Mouse (Mus musculus) testis, adult 2 months (tissue): ENCODE data around the gene Ndufb3. TPM values are rescaled to one million over a fixed set of nuclear protein-coding genes. Genes with fewer than 3 reads are reported as not detected.

ENCODE experiments used
- H3K27ac ChIP-seq: fragments of 200-500 bp; 2 replicates; pipeline ENCODE4 v1.5.1; 2012; ENCODE audit warnings: low read depth, low read length; ENCODE audit not compliant: control insufficient read depth, insufficient read depth
- H3K27me3 ChIP-seq: fragments of 200-500 bp; 2 replicates; pipeline ENCODE4 v1.6.1; 2012; ENCODE audit warnings: mild to moderate bottlenecking, low read length, moderate library complexity; ENCODE audit not compliant: control insufficient read depth, insufficient read depth
- H3K36me3 ChIP-seq: fragments of 200-500 bp; 2 replicates; pipeline ENCODE4 v1.6.1; 2012; ENCODE audit warnings: mild to moderate bottlenecking, low read length; ENCODE audit not compliant: control insufficient read depth, insufficient read depth
- H3K4me1 ChIP-seq: fragments of 200-500 bp; 2 replicates; pipeline ENCODE4 v1.6.1; 2012; ENCODE audit warnings: low read length; ENCODE audit not compliant: control insufficient read depth, insufficient read depth
- H3K4me3 ChIP-seq: fragments of 200-500 bp; 2 replicates; pipeline ENCODE4 v1.5.1; 2012; ENCODE audit warnings: low read depth, mild to moderate bottlenecking, low read length, moderate library complexity, mixed read lengths; ENCODE audit not compliant: control insufficient read depth
- CTCF ChIP-seq: fragments of 200-500 bp; IDR thresholded peaks from 2 replicates; pipeline ENCODE4 v1.5.1; 2012; ENCODE audit warnings: low read depth, mild to moderate bottlenecking, inconsistent platforms, low read length, moderate library complexity; ENCODE audit not compliant: control insufficient read depth, insufficient read depth, insufficient replicate concordance
- POLR2A ChIP-seq: fragments of 200-500 bp; IDR thresholded peaks from 2 replicates; pipeline ENCODE4 v1.6.1; 2012; ENCODE audit warnings: low read depth, mild to moderate bottlenecking, inconsistent platforms, low read length, moderate library complexity; ENCODE audit not compliant: control insufficient read depth
- polyA plus RNA-seq: library from polyadenylated mRNA; depleted of rRNA; stranded (reverse); fragments of >200 nt; gene quantifications from 2 replicates; pipeline ENCODE4 v1.2.3, GENCODE M21; 2012

Gene Ndufb3
- polyA plus RNA-seq, 1 experiment: 40.4 TPM

- Histone ChIP-seq H3K4me1 (no peaks in the 10 kb centered on the region), H3K36me3 (no peaks in the 10 kb centered on the region), H3K27me3 (no peaks in the 10 kb centered on the region), H3K27ac (no peak overlapping the region), H3K4me3 (no peak overlapping the region)
- no peak for TF ChIP-seq CTCF
Measured at GRCm38 (mm10) chr1:58610166-58610565, 24.0 kb downstream of the Ndufb3 start.

GRCm38 (mm10) chr1:58610611-58611010 lies 24.4 kb downstream of the Ndufb3 start:
- no peak for TF ChIP-seq CTCF
- no peak for TF ChIP-seq POLR2A
- Histone ChIP-seq H3K36me3 (no peaks in the 10 kb centered on the region), H3K27ac (no peak overlapping the region), H3K4me1 (no peaks in the 10 kb centered on the region), H3K4me3 (no peak overlapping the region), H3K27me3 (no peaks in the 10 kb centered on the region)

DNA sequence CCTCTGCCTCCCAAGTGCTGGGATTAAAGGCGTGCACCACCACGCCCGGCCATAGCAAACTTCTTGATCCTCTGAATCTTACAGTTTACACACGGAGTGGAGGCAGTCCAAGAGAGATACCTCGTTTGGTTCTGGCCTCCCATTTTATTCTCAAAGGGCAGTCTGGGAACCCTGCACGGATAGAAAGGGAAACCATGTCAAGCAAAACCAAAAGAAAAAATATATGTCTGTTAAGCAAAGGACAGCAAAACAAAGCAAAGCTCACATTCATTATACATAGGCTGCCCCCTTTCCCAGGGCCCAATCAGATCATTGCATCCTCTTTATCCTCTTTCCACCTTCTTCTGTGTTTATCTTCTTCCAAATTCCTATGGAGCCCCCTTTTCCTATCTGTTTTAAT lies 27.6 kb downstream of the Ndufb3 start:
- Histone ChIP-seq H3K27me3 (no peaks in the 10 kb centered on the region), H3K4me1 (no peaks in the 10 kb centered on the region), H3K36me3 (no peaks in the 10 kb centered on the region), H3K4me3 (no peak overlapping the region), H3K27ac (no peak overlapping the region)
- TF ChIP-seq POLR2A (no peak), CTCF (no peak)

- H3K4me1 ChIP-seq: no peaks in the 10 kb centered on the region
- H3K36me3 ChIP-seq: no peaks in the 10 kb centered on the region
- H3K27ac ChIP-seq: no peak overlapping the region
- TF ChIP-seq CTCF (no peak), POLR2A (no peak)
- H3K4me3 ChIP-seq: no peak overlapping the region
- H3K27me3 ChIP-seq: no peaks in the 10 kb centered on the region
Measured at GRCm38 (mm10) chr1:58614424-58614823, 28.2 kb downstream of the Ndufb3 start.

DNA sequence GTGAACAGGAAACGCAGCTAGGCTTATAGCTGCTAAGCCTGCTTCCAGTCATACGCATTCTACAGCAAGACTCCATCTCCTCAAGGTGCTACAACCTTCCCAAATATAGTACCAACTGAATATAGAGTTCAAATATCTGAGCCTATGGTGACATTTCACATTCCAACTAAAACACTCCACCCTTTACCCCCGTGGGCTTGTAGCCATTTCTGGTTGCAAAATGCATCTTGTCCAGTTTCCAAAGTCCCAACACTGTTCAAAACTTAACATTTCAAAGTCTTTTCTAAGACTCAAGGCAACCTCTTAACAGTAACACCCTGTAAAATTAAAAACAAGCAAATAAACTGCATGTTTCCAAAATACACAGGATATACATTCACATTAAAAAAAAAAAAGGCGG lies 29.0 kb downstream of the Ndufb3 start:
- Histone ChIP-seq H3K27me3 (no peaks in the 10 kb centered on the region), H3K27ac (no peak overlapping the region), H3K4me3 (no peak overlapping the region), H3K4me1 (no peaks in the 10 kb centered on the region), H3K36me3 (no peaks in the 10 kb centered on the region)
- TF ChIP-seq POLR2A (no peak), CTCF (no peak)

- no peak for TF ChIP-seq POLR2A
- TF ChIP-seq CTCF: no peak
Measured at GRCm38 (mm10) chr1:58616176-58616575, 30.0 kb downstream of the Ndufb3 start.

DNA sequence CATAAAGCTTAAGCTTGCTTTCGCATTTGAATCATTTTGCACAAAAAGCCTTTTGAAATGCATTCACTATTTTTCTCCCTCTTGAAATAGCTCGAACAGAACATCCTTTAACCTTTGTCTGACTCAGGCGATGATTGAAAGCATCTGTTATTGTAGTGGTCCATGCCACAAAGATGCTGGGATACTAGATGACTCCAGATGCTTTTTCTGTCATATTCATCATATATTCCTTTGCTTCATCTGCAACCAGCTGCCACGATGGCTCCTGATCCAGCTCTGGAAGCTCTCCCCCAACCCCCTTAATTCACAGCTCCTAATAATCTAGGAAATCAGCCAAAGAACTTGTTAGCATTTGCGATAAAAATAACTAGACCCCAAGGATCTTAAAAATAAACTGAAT lies 30.9 kb downstream of the Ndufb3 start:
- TF ChIP-seq POLR2A (no peak), CTCF (no peak)
- Histone ChIP-seq H3K36me3 (no peaks in the 10 kb centered on the region), H3K4me1 (no peaks in the 10 kb centered on the region), H3K27ac (no peak overlapping the region), H3K4me3 (no peak overlapping the region), H3K27me3 (no peaks in the 10 kb centered on the region)

More at GRCm38 (mm10) chr1:58616176-58616575, 30.0 kb downstream of the Ndufb3 start:
- Histone ChIP-seq H3K27me3 (no peaks in the 10 kb centered on the region), H3K4me1 (no peaks in the 10 kb centered on the region), H3K36me3 (no peaks in the 10 kb centered on the region), H3K4me3 (no peak overlapping the region), H3K27ac (no peak overlapping the region)

DNA sequence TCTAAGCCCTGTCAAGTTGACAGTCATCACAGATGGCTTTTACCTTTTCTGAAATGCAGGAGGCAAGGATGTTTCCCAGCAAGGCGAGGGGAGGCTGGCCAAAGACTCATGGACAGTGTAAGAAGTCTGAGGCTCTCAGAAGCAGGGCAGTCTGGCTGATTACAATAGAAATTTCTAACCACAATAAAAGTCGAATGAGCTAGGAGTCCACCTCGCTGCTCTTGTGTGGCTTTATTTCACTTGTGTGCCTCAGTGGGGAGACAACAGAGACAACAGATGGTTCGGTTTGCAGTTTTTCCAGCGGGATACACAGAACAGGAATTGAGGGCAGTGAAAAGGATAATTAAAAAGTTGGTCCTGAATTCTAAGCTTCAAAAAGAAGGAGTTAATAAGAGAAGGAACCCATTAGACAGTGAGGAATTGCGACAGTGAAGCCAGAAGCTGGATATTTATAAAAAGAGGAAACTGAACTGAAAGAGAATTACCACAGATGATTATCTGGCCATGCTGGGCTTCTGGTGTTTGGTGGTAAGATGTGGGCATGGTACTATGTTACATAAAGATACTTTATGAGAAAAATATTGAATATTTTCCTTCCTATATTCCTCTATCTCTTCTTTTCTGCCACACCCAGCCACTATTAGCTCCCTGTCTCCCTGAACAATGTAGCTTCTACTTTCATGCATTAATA lies 31.9 kb downstream of the Ndufb3 start:
- H3K27ac ChIP-seq: no peak overlapping the region
- H3K27me3 ChIP-seq: no peaks in the 10 kb centered on the region
- H3K36me3 ChIP-seq: no peaks in the 10 kb centered on the region
- H3K4me3 ChIP-seq: no peak overlapping the region
- no peak for TF ChIP-seq CTCF
- no peak for TF ChIP-seq POLR2A
- no peaks in the 10 kb centered on the region for H3K4me1 ChIP-seq
